Mouse (Mus musculus): ENCODE measurements around the gene Slc16a8.

Slc16a8 gene

DNA sequence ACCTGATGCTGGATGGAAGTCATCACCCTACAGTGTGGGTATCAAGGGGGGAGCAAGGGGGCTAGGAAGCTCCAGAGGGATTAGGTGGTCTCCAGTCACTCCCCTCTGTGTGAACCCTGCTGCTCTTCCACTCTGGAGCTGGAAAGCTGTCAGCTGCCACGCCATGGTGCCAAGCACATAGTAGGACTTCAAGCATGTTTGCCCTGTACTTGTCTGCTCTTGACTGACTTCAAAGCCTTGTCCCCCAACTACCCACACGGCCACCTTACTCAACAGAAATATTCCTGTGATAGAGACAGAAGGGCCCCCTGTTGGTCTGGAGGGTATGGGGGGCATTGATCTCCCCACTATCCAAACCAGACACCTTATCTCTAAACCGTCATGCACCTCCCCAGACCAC lies 38.4 kb downstream of the Slc16a8 start:
- DNase-seq (ENCODE audit: low read depth, low spot score): no peak

DNA sequence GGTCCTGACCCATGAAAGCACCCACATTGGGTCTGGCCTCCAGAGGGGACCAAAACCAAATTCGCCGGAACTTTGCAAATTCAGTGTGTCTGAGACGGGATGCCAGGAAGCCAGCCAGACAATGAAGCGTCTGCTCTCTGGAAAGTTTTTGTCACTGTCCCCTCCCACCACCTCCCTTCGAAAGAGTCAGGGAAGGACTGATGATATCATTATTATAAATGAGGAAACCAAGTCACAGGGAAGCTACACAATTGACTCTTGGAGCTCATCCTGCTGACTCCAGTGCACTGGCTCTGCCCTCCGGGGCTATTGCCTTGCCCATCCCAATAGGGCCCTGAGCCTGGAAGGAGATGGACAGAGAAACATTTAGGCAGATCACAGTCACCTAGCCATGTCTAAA lies 41.0 kb downstream of the Slc16a8 start:
- peak; percentile 49 for DNase-seq (ENCODE audit: low read depth, low spot score)

DNA sequence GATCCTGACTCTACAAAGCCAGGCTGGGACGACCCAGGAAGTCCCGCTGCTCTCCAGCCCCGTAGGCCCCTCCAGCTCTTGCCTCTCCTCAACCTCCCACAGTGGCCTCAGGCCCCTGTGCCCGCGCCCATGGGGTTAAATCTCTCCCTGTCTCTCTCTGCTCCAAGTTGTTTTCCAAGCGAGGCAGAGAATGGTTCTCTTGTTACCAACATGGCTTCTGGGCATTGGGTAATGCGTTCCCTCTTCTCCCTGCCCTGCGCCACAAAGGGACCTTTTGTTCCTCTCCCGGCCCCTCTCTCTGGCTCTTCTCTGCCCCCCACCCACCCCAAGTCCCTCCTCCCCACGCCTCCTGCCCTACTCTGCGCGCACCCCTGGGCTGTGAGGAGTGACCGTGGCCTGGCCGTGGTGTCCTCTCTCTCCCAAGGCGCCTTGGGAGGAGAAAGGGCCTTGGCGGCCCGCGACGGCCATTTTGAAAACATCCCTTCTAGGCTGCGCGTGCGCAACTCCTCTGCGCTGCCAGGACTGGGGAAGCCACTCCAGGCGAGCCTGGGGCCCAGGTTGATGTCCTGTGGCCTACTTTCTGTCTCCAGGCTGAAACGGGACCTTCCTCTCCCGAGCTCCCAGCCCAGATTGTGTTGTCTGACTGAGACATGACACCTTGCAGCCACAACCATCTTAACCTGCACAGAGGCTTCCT lies 41.7 kb downstream of the Slc16a8 start:
- DNase-seq (ENCODE audit: low read depth, low spot score): peak; percentile 81

DNA sequence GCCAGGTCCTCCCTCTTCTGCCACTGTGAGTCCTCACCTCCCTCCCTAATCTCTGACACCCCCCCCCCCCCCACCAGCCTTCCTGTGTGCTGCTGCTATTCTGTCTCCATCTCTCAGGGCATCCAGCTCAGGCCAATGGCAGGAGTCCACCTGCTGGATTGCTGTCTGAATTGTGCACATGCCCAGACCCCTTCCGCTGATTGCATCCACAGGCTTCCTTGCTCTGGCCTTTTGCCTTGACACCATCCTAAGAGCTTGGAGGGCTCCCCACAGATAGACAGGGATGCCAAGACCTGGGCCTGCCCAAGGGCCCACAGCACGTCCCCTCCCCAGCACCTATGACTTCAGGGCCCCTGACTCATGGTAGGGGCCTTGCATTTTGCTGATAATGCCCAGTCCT lies 44.2 kb downstream of the Slc16a8 start:
- no peak for DNase-seq (ENCODE audit: low read depth, low spot score)

DNA sequence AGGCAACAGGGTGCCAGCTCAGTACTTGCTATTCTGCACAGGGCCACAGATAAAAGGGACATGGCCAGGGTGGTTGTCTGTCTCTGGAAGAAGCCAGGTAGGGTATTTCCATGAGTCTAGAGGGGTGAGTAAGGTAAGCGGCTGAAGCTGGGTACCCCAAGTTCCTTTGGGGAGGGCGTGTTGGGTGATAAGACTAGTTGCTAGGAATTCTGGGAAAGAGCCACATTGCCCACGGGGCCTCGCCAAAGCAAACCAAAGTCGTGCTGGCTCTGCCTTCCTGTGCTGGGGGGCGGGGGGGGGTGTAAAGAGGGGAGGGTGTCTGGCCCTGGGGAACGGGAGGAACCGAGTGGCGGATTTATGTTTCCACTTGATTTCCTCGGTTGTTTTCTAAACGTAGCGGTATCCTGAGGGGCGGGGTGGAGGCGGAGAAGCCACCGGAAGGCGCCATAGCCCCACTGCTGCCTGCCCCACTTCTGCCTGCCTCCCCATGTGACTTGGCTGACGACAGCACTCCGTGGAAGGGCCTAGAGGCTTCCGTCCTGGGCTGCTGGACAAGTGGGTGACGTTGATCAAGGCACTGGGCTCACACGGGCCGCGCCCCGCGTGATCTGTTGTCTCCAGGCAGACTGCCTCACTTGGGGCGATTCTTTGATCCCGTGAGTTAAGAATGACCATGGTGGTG lies 45.7 kb downstream of the Slc16a8 start:
- DNase-seq (ENCODE audit: low read depth, low spot score): peak; percentile 46

DNA sequence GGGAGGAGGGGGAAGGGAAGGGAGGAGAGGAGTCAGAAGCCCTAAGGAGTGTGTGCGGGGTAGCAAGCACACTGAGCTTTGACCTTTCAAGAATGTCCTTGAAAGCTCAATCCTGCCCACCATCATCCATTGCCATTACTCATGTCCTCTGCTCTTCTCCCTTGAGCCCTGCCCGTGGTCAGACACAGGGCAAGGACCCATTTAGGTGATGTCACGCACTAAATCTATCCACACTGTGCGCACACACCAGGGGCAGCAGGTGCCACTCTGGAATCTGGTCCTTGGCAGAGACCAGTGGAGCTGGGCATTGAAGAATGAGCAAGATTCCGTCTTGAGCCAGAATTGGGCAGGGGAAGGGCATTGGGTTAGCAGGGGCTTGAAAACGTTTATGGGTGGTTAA lies 46.4 kb downstream of the Slc16a8 start:
- no peak for DNase-seq (ENCODE audit: low read depth, low spot score)

DNA sequence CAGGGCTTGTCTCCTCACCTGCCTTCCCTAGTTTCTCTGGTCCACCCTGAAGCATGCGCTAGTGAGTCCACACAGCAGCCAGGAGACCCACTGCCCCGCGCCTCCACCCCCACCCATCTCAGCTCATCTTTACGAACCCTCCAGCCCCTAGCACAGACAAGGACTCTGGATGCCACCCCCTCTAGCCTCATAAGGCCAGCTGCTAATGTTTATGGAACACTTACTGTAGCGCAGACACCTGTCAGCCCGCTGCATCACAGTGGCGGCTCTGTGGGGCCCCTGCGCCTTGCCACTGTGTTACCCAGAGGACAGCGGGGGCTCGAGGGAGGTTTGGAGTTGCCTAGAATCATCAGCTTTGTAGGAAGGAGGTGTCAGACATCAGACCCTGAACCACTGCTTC lies 52.0 kb downstream of the Slc16a8 start:
- no peak for DNase-seq (ENCODE audit: low read depth, low spot score)

DNA sequence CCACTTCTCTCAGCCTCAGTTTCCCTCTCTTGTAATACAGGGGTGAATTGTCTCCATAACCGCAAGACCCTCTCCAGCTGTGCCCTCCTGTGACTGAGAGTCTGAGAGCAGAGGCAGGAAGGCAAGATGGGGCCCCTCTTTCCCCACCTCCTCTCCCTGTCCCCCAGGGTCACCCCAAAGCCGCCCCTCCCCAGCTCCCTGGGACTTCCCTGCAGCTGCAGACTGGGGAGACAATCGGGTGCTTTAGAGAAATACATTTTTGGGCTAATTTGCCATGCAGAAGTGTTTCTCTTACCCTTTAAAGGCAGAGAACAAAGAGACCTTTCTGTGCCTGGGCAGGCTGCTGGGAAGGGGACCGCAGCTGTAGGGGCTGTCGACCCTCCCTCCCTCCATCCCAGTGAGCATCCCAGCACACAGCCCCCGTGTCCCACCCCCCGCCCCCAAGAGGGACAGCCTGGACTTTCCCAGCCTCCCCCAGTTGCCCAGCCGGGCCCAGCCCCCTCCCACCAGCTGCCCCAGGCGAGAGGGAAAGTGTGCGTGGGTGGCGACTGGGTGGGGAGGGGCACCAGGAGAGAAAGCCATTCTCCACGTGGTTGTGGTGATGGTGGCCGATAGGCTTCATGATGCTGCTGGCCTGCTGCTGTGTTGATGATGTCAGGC lies 52.9 kb downstream of the Slc16a8 start:
- no peak for DNase-seq (ENCODE audit: low read depth, low spot score)

Data from R1 (cell line).